In the genomic region with DNA sequence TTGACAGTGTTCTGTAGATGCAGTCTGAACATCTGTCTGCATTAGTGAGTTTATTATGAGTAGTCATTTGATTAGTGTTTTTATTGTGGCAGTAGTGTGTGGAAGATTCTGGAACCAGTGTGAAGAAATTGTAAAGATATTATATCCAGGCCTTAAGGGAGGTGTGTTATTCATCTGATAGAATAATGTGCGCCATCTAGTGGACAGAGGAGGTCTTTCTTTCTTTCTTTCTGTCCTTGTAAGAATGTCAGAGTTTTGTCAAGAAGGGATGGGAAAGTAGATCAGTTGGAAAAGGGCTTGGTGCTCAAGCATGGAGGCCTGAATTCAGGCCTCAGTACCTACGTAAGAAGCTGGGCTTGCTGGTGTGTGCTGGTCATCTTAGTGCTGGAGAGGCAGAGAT, we compare ENCODE assay signal across 8 mouse cellular contexts.
DNase-seq lines count a peak whose midpoint lies in the region; ATAC-seq lines count a peak whose summit lies in the region.

No protein-coding gene starts in this region.

- ATAC-seq in heart, embryonic 11.5 days (replicated peaks; ENCODE audit: insufficient number of reproducible peaks, low FRiP score, low TSS enrichment): no peak
- ATAC-seq in megakaryocyte-erythroid progenitor cell, adult 5-6 weeks (replicated peaks; ENCODE audit: low FRiP score, low TSS enrichment, poor library complexity, severe bottlenecking): peak; percentile 73; the same call in 1 of the 2 replicates
- ATAC-seq in forebrain, embryonic 11.5 days (replicated peaks; ENCODE audit: low FRiP score): no peak

- no peaks in the 10 kb centered on the region for H3K9me3 ChIP-seq in heart, embryonic 11.5 days (replicated peaks; ENCODE audit: control insufficient read depth, low read length)
- H3K9me3 ChIP-seq in forebrain, embryonic 11.5 days (ENCODE audit: control insufficient read depth, low read length): no peaks in the 10 kb centered on the region

- no peak overlapping the region for H3K4me2 ChIP-seq in heart, embryonic 11.5 days
- no peak overlapping the region for H3K4me2 ChIP-seq in forebrain, embryonic 11.5 days (ENCODE audit: low read depth, low read length, severe bottlenecking)

- peak; percentile 16 for DNase-seq in heart, postnatal 4 days
- peak; percentile 11 for DNase-seq in ovary, postnatal 14 days (ENCODE audit: low spot score)
- no peak for DNase-seq in ovary, adult 18-20 months (ENCODE audit: low spot score)
- DNase-seq in c-Kit-positive CD71-positive TER-119-positive erythroid progenitor cells, embryonic 14.5 days (ENCODE audit: low spot score): peak; percentile 17
- DNase-seq in thymus, postnatal 36 days: no peak
- DNase-seq in forebrain, embryonic 11.5 days (ENCODE audit: low spot score): no peak

- no peak overlapping the region for H3K9ac ChIP-seq in heart, embryonic 11.5 days (ENCODE audit: low read depth, low read length)
- no peak overlapping the region for H3K9ac ChIP-seq in forebrain, embryonic 11.5 days (ENCODE audit: low read length)

- peaks cover 3% of the 10 kb centered on the region; the same call in 1 of the 2 replicates for H3K4me1 ChIP-seq in heart, embryonic 11.5 days (ENCODE audit: control insufficient read depth, insufficient read depth, low read length)
- no peaks in the 10 kb centered on the region for H3K4me1 ChIP-seq in forebrain, embryonic 11.5 days (replicated peaks; ENCODE audit: control insufficient read depth, insufficient read depth, low read length)

- H3K27ac ChIP-seq in heart, embryonic 11.5 days (ENCODE audit: low read depth, low read length): no peak overlapping the region
- no peak overlapping the region for H3K27ac ChIP-seq in forebrain, embryonic 11.5 days (ENCODE audit: low read depth, low read length)

- H3K4me3 ChIP-seq in heart, embryonic 11.5 days (ENCODE audit: low read depth, low read length): no peak overlapping the region
- H3K4me3 ChIP-seq in forebrain, embryonic 11.5 days (ENCODE audit: low read depth, low read length): no peak overlapping the region

- 24% methylated on average over 2 of the region's 2 CpGs for WGBS in heart, embryonic 11.5 days (ENCODE audit: insufficient replicate concordance)
- 26% methylated on average over 2 of the region's 2 CpGs for WGBS in forebrain, embryonic 11.5 days

- no peaks in the 10 kb centered on the region for H3K36me3 ChIP-seq in heart, embryonic 11.5 days (ENCODE audit: control insufficient read depth, insufficient read depth, low read length)
- no peaks in the 10 kb centered on the region for H3K36me3 ChIP-seq in forebrain, embryonic 11.5 days (ENCODE audit: control insufficient read depth, insufficient read depth, low read length)

- H3K27me3 ChIP-seq in heart, embryonic 11.5 days (ENCODE audit: control insufficient read depth, insufficient read depth, low read length): no peaks in the 10 kb centered on the region
- H3K27me3 ChIP-seq in forebrain, embryonic 11.5 days (ENCODE audit: control insufficient read depth, insufficient read depth, low read length): no peaks in the 10 kb centered on the region

Comparison
In these comparisons a context has a peak if more than half of its experiments do, and no peak if none do; other contexts are left out.
1. DNase-seq: peak in heart, postnatal 4 days (single experiment), ovary, postnatal 14 days (single experiment) and c-Kit-positive CD71-positive TER-119-positive erythroid progenitor cells, embryonic 14.5 days (single experiment); none in ovary, adult 18-20 months (single experiment), thymus, postnatal 36 days (0 of 2) and forebrain, embryonic 11.5 days (single experiment).